Mouse (Mus musculus): ENCODE results near the gene Erc1.

GRCm38 (mm10) chr6:119755866-119756265 lies 92.1 kb downstream of the Erc1 start:
- TF ChIP-seq CTCF (IDR thresholded peaks at IDR 0.05; ENCODE audit: extremely low read depth, insufficient read length, insufficient replicate concordance, low read depth, low read length) (no peak), POLR2A (IDR thresholded peaks at IDR 0.05; ENCODE audit: low read depth, low read length) (no peak)

Measured in small intestine, adult 2 months (tissue).